Mouse (Mus musculus): ENCODE data around the gene Tiam2. TPM values are rescaled to one million over a fixed set of nuclear protein-coding genes. Genes with fewer than 3 reads are reported as not detected.
A peak's percentile ranks its signal among the peaks of the same experiment; 100 is the strongest.

The Tiam2 gene
- polyA plus RNA-seq, 1 experiment = 1.2 TPM

GRCm38 (mm10) chr17:3433521-3434271, 107.3 kb downstream of the Tiam2 start:
- no peaks in the 10 kb centered on the region for H3K4me1 ChIP-seq (ENCODE audit: control insufficient read depth, insufficient read depth, low read length)
- H3K27me3 ChIP-seq (replicated peaks; ENCODE audit: control insufficient read depth, insufficient read depth, low read length) = no peaks in the 10 kb centered on the region
- no peak overlapping the region for H3K27ac ChIP-seq (ENCODE audit: insufficient read depth, low read depth, low read length)
- DNase-seq = no peak
- TF ChIP-seq POLR2A (IDR thresholded peaks at IDR 0.05; ENCODE audit: low read depth, low read length) (no peak), CTCF (conservative IDR thresholded peaks at IDR 0.05; ENCODE audit: insufficient read depth, insufficient read length, low read depth, low read length) (no peak)
- 86% methylated on average over 3 of the region's 3 CpGs for WGBS
- no peaks in the 10 kb centered on the region for H3K36me3 ChIP-seq (ENCODE audit: control insufficient read depth, insufficient read depth, low read length)
- no peak overlapping the region for H3K4me3 ChIP-seq (ENCODE audit: insufficient read depth, low read depth, low read length)

DNA sequence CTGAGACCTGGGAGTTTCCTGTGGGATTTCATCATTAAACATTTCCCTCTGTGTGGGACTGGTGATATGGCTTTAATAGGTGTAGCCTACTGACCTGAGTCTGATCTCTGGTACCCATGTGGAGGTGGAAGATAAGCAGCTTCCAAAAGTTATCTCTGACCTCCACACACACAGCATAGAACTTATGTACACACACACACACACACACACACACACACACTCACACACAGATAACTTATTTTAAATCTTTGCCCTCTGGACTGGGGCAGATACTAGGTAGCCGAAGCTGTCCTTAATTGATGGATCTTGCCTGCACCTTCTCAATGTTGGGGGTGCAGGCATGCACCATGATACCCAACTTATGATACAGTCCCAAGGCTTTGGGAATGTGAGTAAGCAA, 108.9 kb downstream of the Tiam2 start:
- Histone ChIP-seq H3K4me1 (ENCODE audit: control insufficient read depth, insufficient read depth, low read length) (no peaks in the 10 kb centered on the region), H3K36me3 (ENCODE audit: control insufficient read depth, insufficient read depth, low read length) (no peaks in the 10 kb centered on the region), H3K4me3 (ENCODE audit: insufficient read depth, low read depth, low read length) (no peak overlapping the region), H3K27me3 (replicated peaks; ENCODE audit: control insufficient read depth, insufficient read depth, low read length) (no peaks in the 10 kb centered on the region), H3K27ac (ENCODE audit: insufficient read depth, low read depth, low read length) (no peak overlapping the region)
- no peak for TF ChIP-seq POLR2A (IDR thresholded peaks at IDR 0.05; ENCODE audit: low read depth, low read length)
- no peak for TF ChIP-seq CTCF (conservative IDR thresholded peaks at IDR 0.05; ENCODE audit: insufficient read depth, insufficient read length, low read depth, low read length)
- 67% methylated on average over 1 of the region's 1 CpGs for WGBS
- no peak for DNase-seq

DNA sequence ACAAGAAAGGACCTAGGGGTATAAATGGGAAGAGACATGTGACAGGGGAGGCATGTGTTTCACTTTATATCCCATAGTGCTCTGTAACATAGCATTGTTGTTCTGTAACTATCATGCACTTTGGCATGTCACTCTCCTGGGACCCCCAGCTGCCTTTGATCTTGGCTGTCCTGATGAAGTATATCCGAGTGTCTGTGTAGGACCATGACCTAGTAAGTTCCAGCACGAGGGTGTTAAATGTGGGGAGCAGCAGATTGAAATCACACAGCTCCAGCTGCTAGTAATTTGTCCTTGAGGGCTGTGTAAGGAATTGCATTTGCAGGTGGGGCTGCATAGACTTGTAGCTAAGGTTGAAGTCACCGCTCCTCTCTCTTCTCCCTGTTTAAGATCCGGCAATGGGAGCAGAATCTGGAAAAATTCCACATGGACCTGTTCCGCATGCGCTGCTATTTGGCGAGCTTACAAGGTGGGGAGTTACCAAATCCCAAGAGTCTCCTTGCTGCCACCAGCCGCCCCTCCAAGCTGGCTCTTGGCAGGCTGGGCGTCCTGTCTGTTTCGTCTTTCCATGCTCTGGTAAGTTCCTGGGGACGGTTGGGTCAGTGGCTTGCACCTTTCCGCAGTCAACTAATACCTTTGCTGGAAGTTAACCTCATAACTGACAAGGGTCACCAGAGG, 110.6 kb downstream of the Tiam2 start:
- no peak overlapping the region for H3K27ac ChIP-seq (ENCODE audit: insufficient read depth, low read depth, low read length)
- no peaks in the 10 kb centered on the region for H3K27me3 ChIP-seq (replicated peaks; ENCODE audit: control insufficient read depth, insufficient read depth, low read length)
- DNase-seq = no peak
- H3K4me1 ChIP-seq (ENCODE audit: control insufficient read depth, insufficient read depth, low read length) = no peaks in the 10 kb centered on the region
- no peak for TF ChIP-seq CTCF (conservative IDR thresholded peaks at IDR 0.05; ENCODE audit: insufficient read depth, insufficient read length, low read depth, low read length)
- no peak for TF ChIP-seq POLR2A (IDR thresholded peaks at IDR 0.05; ENCODE audit: low read depth, low read length)
- H3K4me3 ChIP-seq (ENCODE audit: insufficient read depth, low read depth, low read length) = no peak overlapping the region
- 49% methylated on average over 12 of the region's 12 CpGs for whole genome bisulfite sequencing
- no peaks in the 10 kb centered on the region for H3K36me3 ChIP-seq (ENCODE audit: control insufficient read depth, insufficient read depth, low read length)

GRCm38 (mm10) chr17:3442526-3443401, 116.4 kb downstream of the Tiam2 start:
- WGBS = 63% methylated on average over 10 of the region's 10 CpGs
- no peak overlapping the region for H3K27ac ChIP-seq (ENCODE audit: insufficient read depth, low read depth, low read length)
- TF ChIP-seq CTCF (conservative IDR thresholded peaks at IDR 0.05; ENCODE audit: insufficient read depth, insufficient read length, low read depth, low read length) (no peak), POLR2A (IDR thresholded peaks at IDR 0.05; ENCODE audit: low read depth, low read length) (no peak)
- no peaks in the 10 kb centered on the region for H3K27me3 ChIP-seq (replicated peaks; ENCODE audit: control insufficient read depth, insufficient read depth, low read length)
- H3K4me3 ChIP-seq (ENCODE audit: insufficient read depth, low read depth, low read length) = no peak overlapping the region
- H3K4me1 ChIP-seq (ENCODE audit: control insufficient read depth, insufficient read depth, low read length) = no peaks in the 10 kb centered on the region
- no peaks in the 10 kb centered on the region for H3K36me3 ChIP-seq (ENCODE audit: control insufficient read depth, insufficient read depth, low read length)
- DNase-seq = no peak

DNA sequence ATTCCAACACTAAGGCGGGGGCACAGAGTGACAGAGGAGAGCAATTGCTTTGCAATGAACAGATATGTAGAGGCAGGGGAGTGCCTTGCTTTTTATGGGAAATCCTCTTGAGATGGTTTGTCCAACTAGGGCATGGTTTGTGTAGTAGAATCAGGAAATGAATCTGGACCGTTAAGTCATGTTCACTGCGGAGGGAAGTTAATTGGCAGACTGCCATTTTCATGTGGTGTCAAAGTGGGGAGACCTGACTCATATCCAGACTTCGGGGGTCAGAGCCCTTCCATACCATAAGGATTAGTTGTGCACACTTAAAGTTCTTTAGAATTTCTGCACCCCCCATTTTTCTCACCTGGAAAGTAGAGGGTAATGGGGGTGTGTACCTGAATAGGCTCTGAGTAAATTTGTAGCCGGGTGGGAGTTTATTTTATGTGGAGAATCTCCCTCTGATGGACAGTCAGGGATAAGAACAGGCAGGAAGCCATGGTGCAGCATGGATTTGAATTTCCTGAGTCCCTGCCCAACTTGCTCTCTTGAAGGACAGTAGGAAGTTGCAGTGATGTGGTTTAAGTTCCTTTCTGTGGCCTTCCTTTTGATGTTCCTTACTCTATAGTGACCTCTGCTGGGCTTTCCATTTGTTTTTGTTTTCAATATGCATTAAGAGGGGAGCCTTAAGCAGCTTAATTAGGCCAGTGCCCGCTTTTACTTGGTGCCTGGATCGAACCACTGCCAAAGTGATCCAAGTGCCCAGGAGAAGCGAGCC, 120.0 kb downstream of the Tiam2 start:
- Histone ChIP-seq H3K4me3 (ENCODE audit: insufficient read depth, low read depth, low read length) (no peak overlapping the region), H3K4me1 (ENCODE audit: control insufficient read depth, insufficient read depth, low read length) (no peaks in the 10 kb centered on the region), H3K27ac (ENCODE audit: insufficient read depth, low read depth, low read length) (no peak overlapping the region), H3K36me3 (ENCODE audit: control insufficient read depth, insufficient read depth, low read length) (no peaks in the 10 kb centered on the region), H3K27me3 (replicated peaks; ENCODE audit: control insufficient read depth, insufficient read depth, low read length) (no peaks in the 10 kb centered on the region)
- TF ChIP-seq CTCF (conservative IDR thresholded peaks at IDR 0.05; ENCODE audit: insufficient read depth, insufficient read length, low read depth, low read length) (peak; percentile 6; the same call in 1 of the 2 replicates), POLR2A (IDR thresholded peaks at IDR 0.05; ENCODE audit: low read depth, low read length) (no peak)
- 50% methylated on average over 8 of the region's 8 CpGs for WGBS
- peak; percentile 69 for DNase-seq

DNA sequence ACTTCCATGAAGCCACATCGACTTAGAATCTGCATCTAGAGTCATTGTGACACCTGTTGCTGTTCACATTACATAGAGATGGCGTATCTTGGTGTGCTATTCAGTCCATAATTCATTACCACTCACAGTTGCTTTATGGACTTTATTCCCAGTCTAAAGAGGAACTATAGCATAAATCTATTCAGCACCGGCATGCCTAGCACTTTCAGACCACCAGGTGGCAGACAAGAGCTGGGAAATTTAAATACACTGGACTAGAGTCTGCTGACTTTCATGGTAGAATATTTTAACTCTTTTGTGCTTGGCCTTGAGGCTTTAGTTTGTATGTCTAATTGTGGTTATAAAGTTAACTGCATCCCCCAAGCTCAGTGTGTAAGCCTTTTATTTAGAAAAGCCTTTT, 122.4 kb downstream of the Tiam2 start:
- DNase-seq = peak; percentile 64

More for the DNA sequence above, 122.4 kb downstream of the Tiam2 start:
- TF ChIP-seq CTCF (conservative IDR thresholded peaks at IDR 0.05; ENCODE audit: insufficient read depth, insufficient read length, low read depth, low read length) = peak; percentile 72
- no peak for TF ChIP-seq POLR2A (IDR thresholded peaks at IDR 0.05; ENCODE audit: low read depth, low read length)
- Histone ChIP-seq H3K36me3 (ENCODE audit: control insufficient read depth, insufficient read depth, low read length) (no peaks in the 10 kb centered on the region), H3K4me1 (ENCODE audit: control insufficient read depth, insufficient read depth, low read length) (no peaks in the 10 kb centered on the region), H3K27ac (ENCODE audit: insufficient read depth, low read depth, low read length) (no peak overlapping the region), H3K27me3 (replicated peaks; ENCODE audit: control insufficient read depth, insufficient read depth, low read length) (no peaks in the 10 kb centered on the region), H3K4me3 (ENCODE audit: insufficient read depth, low read depth, low read length) (no peak overlapping the region)
- WGBS = 27% methylated on average over 3 of the region's 3 CpGs

Measured in kidney, adult 2 months (tissue).